In genomic region chr19:7617696-7618095, GRCm38 (mm10) we compare ENCODE assay signal across 8 mouse cellular contexts. TPM values are rescaled to one million over a fixed set of nuclear protein-coding genes. Genes with fewer than 3 reads are reported as not detected.
DNase-seq lines count a peak whose midpoint lies in the region; ATAC-seq lines count a peak whose summit lies in the region.

No protein-coding gene starts in this region.

- H3K27ac ChIP-seq in intestine, embryonic 16.5 days (ENCODE audit: low read length) = no peak overlapping the region

- no peak overlapping the region for H3K4me3 ChIP-seq in intestine, embryonic 16.5 days (ENCODE audit: low read length)

- no peaks in the 10 kb centered on the region for H3K9me3 ChIP-seq in intestine, embryonic 16.5 days (ENCODE audit: control insufficient read depth, low read length)

- WGBS in intestine, embryonic 16.5 days = 39% methylated on average over 7 of the region's 7 CpGs

- H3K27me3 ChIP-seq in intestine, embryonic 16.5 days (replicated peaks; ENCODE audit: control insufficient read depth, insufficient read depth, low read length) = no peaks in the 10 kb centered on the region

- H3K4me2 ChIP-seq in intestine, embryonic 16.5 days (ENCODE audit: low read depth, low read length) = no peak overlapping the region

- H3K9ac ChIP-seq in intestine, embryonic 16.5 days (ENCODE audit: low read depth, low read length) = peak overlapping the region; percentile 33; the same call in 1 of the 2 replicates

- no peaks in the 10 kb centered on the region for H3K4me1 ChIP-seq in intestine, embryonic 16.5 days (ENCODE audit: control insufficient read depth, insufficient read depth, low read length)

- intact Hi-C loops in left cerebral cortex, postnatal 4 days (cut with DNase I) = loop anchor here (5.0 kb wide), 1 partner anchor 90 kb away; no protein-coding TSS in a partner anchor

- ATAC-seq in intestine, embryonic 16.5 days = peak; percentile 33; the same call in 1 of the 2 replicates

- no peaks in the 10 kb centered on the region for H3K36me3 ChIP-seq in intestine, embryonic 16.5 days (ENCODE audit: control insufficient read depth, insufficient read depth, low read length)

- DNase-seq in urinary bladder, postnatal 14 days (ENCODE audit: low spot score) = peak; percentile 66
- no peak for DNase-seq in urinary bladder, adult 2 months (ENCODE audit: low spot score)
- peak; percentile 15 for DNase-seq in cerebellum, adult 9-11 months
- DNase-seq in frontal cortex, postnatal 36 days (ENCODE audit: low spot score in 2 of 2) = peak; percentile 60 to 76
- peak; percentile 71 for DNase-seq in left cerebral cortex, postnatal 4 days
- DNase-seq in natural killer cell, adult 2 months (ENCODE audit: low spot score in 2 of 2) = peak; percentile 8 to 33
- DNase-seq in thymus, postnatal 14 days = peak; percentile 55

RNA-seq across cellular contexts. Expression of gene Hrasls5, which starts 5.4 kb away (rescaled TPM):
- polyA plus RNA-seq in urinary bladder, adult 2 months (2012; rRNA removed) = not detected in 2 replicates
- not detected in 2 replicates for polyA plus RNA-seq in intestine, embryonic 16.5 days (2015; fragmentation: Nextera tagmentation; extraction: Ambion mirVana)
- not detected for total RNA-seq in left cerebral cortex, postnatal 4 days (2021)

RNA-seq across cellular contexts. Expression of gene Lgals12, which starts 10.7 kb away (rescaled TPM):
- 2.0 and 3.5 TPM in 2 replicates for polyA plus RNA-seq in urinary bladder, adult 2 months (2012; rRNA removed)
- 1.8 and 2.0 TPM in 2 replicates for polyA plus RNA-seq in intestine, embryonic 16.5 days (2015; fragmentation: Nextera tagmentation; extraction: Ambion mirVana)
- total RNA-seq in left cerebral cortex, postnatal 4 days (2021) = under 1 TPM; 0.38 to 0.64 TPM
